Mouse (Mus musculus) limb, embryonic 11.5 days (tissue): Measurements from ENCODE around the gene Fgf4. TPM values are rescaled to one million over a fixed set of nuclear protein-coding genes. Genes with fewer than 3 reads are reported as not detected.
A peak's percentile ranks its signal among the peaks of the same experiment; 100 is the strongest.

Experiments
- ATAC-seq: fragments of 200-750 bp; cut with Nextera tagmentation; 2 replicates; pipeline ENCODE4 v1.8.0; 2017; ENCODE audit warnings: low read depth; ENCODE audit not compliant: insufficient number of reproducible peaks, low FRiP score, low TSS enrichment
- DNase-seq: peaks from one replicate; pipeline ENCODE4 v3.0.0-alpha.2; 2015; ENCODE audit warnings: low spot score
- H3K27ac ChIP-seq: fragments of 300-500 bp; sonication (generic); replicated peaks from 2 replicates; pipeline ENCODE4 v1.5.1; 2014; ENCODE audit warnings: low read depth, mild to moderate bottlenecking, low read length
- H3K27me3 ChIP-seq: fragments of 300-500 bp; sonication (generic); 2 replicates; pipeline ENCODE4 v1.6.1; 2014; ENCODE audit warnings: mild to moderate bottlenecking, low read length, mixed read lengths; ENCODE audit not compliant: control insufficient read depth, insufficient read depth
- H3K36me3 ChIP-seq: fragments of 300-500 bp; sonication (generic); 2 replicates; pipeline ENCODE4 v1.6.1; 2014; ENCODE audit warnings: mild to moderate bottlenecking, low read length, moderate library complexity, mixed read lengths; ENCODE audit not compliant: control insufficient read depth, insufficient read depth
- H3K4me1 ChIP-seq: fragments of 300-500 bp; sonication (generic); 2 replicates; pipeline ENCODE4 v1.6.1; 2014; ENCODE audit warnings: low read length, mixed read lengths; ENCODE audit not compliant: control insufficient read depth, insufficient read depth
- H3K4me2 ChIP-seq: fragments of 300-500 bp; sonication (generic); 2 replicates; pipeline ENCODE4 v1.6.1; 2014; ENCODE audit warnings: low read depth, mild to moderate bottlenecking, moderate library complexity; ENCODE audit not compliant: severe bottlenecking
- H3K4me3 ChIP-seq: fragments of 300-500 bp; sonication (generic); 2 replicates; pipeline ENCODE4 v1.5.1; 2014; ENCODE audit warnings: low read depth, low read length
- H3K9ac ChIP-seq: fragments of 300-500 bp; sonication (generic); 2 replicates; pipeline ENCODE4 v1.6.1; 2014; ENCODE audit warnings: mild to moderate bottlenecking, low read length
- H3K9me3 ChIP-seq: fragments of 300-500 bp; sonication (generic); 2 replicates; pipeline ENCODE4 v1.6.1; 2016; ENCODE audit warnings: low read length; ENCODE audit not compliant: control insufficient read depth
- WGBS: fragments of 180-500 bp; shearing (Covaris S2); extraction: QIAGEN DNeasy Blood & Tissue Kit; methylation state at CpG from one replicate; pipeline ENCODE4 v1.1.7; 2014; 5-methylcytosine and 5-hydroxymethylcytosine counted together
- polyA plus RNA-seq: library from polyadenylated mRNA; unstranded; fragments of >200 nt; fragmentation: Nextera tagmentation; extraction: Ambion mirVana; gene quantifications from 2 replicates; pipeline ENCODE4 v1.2.1, GENCODE M21; 2014

The Fgf4 gene
- polyA plus RNA-seq = 0.17 and 0.78 TPM in 2 replicates

DNA sequence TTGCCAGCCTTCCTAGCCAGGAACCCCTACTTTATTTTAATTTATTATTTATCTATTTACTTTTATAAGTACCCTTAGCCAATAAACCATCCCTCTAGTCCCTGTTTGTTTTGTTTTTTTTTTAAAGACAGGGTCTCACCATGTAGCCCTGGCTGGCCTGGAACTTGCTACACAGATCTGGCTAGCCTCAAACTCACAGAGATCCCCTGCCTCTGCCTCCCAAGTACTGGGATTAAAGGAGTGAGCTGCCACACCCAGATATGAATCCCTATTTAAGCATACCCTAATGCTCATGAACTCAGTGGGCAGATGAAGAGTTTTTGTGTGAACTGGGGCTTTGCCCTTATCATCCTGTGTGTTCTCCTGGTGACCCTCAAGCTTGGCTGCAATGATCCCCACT is at the start of gene Fgf4:
Gene Fgf4 (plus strand): TSS at position 301 of the 400 bp plus-strand sequence.
- H3K27ac ChIP-seq = no peak within 1 kb of the TSS
- ATAC-seq = no peak
- no peak within 1 kb of the TSS for H3K9ac ChIP-seq
- H3K4me2 ChIP-seq = no peak within 1 kb of the TSS
- no peaks in the 10 kb centered on the region for H3K36me3 ChIP-seq
- no peaks in the 10 kb centered on the region for H3K9me3 ChIP-seq
- DNase-seq = no peak
- no peak within 1 kb of the TSS for H3K4me3 ChIP-seq
- H3K27me3 ChIP-seq = peaks cover 9% of the 10 kb centered on the region
- no peaks in the 10 kb centered on the region for H3K4me1 ChIP-seq

GRCm38 (mm10) chr7:144798471-144798870 is 48.7 kb upstream of the Fgf4 start:
- Histone ChIP-seq H3K4me3 (no peak overlapping the region), H3K9me3 (no peaks in the 10 kb centered on the region), H3K9ac (no peak overlapping the region), H3K27ac (no peak overlapping the region), H3K27me3 (no peaks in the 10 kb centered on the region), H3K36me3 (no peaks in the 10 kb centered on the region), H3K4me2 (no peak overlapping the region), H3K4me1 (no peaks in the 10 kb centered on the region)
- DNase-seq (peak; percentile 58), ATAC-seq (no peak)
- WGBS = 43% methylated on average over 1 of the region's 1 CpGs

DNA sequence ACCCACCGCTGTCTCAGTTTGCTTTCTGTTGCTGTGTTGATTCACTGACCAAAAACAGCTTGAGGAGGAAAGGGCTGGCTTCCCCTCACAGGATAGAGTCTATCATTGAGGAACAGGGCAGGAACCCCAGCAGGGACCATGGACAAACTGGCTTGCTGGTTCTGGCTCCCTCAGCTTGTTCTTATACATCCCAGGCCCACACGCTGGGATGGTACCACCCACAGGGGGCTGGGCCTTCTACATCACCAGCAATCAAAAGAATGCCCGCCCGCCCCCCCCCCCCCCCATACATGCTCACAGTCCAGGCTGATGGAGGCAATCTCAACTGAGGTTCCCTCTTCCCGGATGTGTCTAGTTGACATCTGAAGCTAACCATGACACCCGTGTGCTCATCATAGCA is 40.1 kb upstream of the Fgf4 start:
- no peaks in the 10 kb centered on the region for H3K27me3 ChIP-seq
- H3K36me3 ChIP-seq = no peaks in the 10 kb centered on the region
- no peak overlapping the region for H3K9ac ChIP-seq
- no peaks in the 10 kb centered on the region for H3K9me3 ChIP-seq
- ATAC-seq (no peak), DNase-seq (no peak)
- H3K4me2 ChIP-seq = no peak overlapping the region
- 60% methylated on average over 6 of the region's 6 CpGs for WGBS
- H3K27ac ChIP-seq = no peak overlapping the region
- H3K4me3 ChIP-seq = no peak overlapping the region
- no peaks in the 10 kb centered on the region for H3K4me1 ChIP-seq

GRCm38 (mm10) chr7:144807976-144808577 is 39.1 kb upstream of the Fgf4 start:
- H3K4me2 ChIP-seq = no peak overlapping the region
- no peaks in the 10 kb centered on the region for H3K27me3 ChIP-seq
- H3K27ac ChIP-seq = no peak overlapping the region
- no peaks in the 10 kb centered on the region for H3K4me1 ChIP-seq
- H3K9me3 ChIP-seq = no peaks in the 10 kb centered on the region
- 70% methylated on average over 4 of the region's 4 CpGs for whole genome bisulfite sequencing
- no peak overlapping the region for H3K9ac ChIP-seq
- no peak for ATAC-seq
- no peak overlapping the region for H3K4me3 ChIP-seq
- no peaks in the 10 kb centered on the region for H3K36me3 ChIP-seq
- DNase-seq = no peak

DNA sequence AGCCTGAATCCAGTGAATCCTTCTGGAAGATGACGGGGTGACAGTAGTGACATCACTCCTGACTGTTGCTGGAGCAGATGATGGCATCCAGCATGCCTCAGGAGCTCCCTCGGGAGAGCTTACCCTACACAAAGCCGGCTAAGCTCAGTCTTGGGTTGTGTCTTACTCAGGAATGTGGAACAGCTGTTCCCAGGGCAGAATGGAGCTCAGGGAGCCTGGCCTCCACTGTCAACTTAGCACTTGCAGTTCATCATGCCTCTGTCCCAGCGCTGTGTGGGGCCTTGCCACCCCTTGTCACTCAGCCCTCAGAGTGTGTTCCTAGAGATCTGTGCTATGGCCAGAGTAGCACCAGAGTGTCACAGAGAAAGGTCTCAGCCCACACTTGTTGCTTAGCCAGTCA is 35.6 kb upstream of the Fgf4 start:
- ATAC-seq = peak; percentile 68; the same call in 1 of the 2 replicates
- Histone ChIP-seq H3K4me3 (no peak overlapping the region), H3K27ac (no peak overlapping the region), H3K9ac (no peak overlapping the region), H3K4me2 (no peak overlapping the region), H3K4me1 (no peaks in the 10 kb centered on the region), H3K9me3 (no peaks in the 10 kb centered on the region), H3K36me3 (no peaks in the 10 kb centered on the region), H3K27me3 (no peaks in the 10 kb centered on the region)
- WGBS = 36% methylated on average over 4 of the region's 4 CpGs
- DNase-seq = no peak

DNA sequence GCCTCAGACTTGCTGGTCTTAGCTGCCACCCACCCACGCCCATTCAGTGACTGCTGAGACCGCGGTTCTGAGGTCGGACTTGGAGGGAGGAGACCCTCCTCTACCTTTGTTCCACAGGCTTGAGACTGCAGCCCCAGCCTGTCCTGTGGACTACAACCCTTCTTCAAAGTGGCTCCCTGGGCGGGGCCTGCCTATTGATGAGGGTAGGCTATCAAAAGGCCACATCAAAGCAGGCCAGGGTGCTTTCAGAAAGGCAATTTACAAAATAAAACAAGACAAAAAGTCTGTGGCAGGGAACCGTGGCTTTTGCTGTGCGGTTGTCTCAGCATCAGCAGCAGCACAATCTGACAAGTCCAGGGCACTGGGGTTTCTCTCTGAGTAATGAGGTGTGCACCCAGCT is 25.3 kb upstream of the Fgf4 start:
- H3K36me3 ChIP-seq = no peaks in the 10 kb centered on the region
- WGBS = 46% methylated on average over 7 of the region's 7 CpGs
- no peaks in the 10 kb centered on the region; the same call in 1 of the 2 replicates for H3K9me3 ChIP-seq
- H3K4me1 ChIP-seq = no peaks in the 10 kb centered on the region
- H3K9ac ChIP-seq = no peak overlapping the region
- DNase-seq = no peak
- no peaks in the 10 kb centered on the region for H3K27me3 ChIP-seq
- H3K4me2 ChIP-seq = no peak overlapping the region
- H3K4me3 ChIP-seq = no peak overlapping the region
- no peak for ATAC-seq
- H3K27ac ChIP-seq = no peak overlapping the region

- 88% methylated on average over 2 of the region's 2 CpGs for WGBS
- DNase-seq (no peak), ATAC-seq (no peak)
- Histone ChIP-seq H3K36me3 (no peaks in the 10 kb centered on the region), H3K9ac (no peak overlapping the region), H3K4me2 (no peak overlapping the region), H3K4me1 (no peaks in the 10 kb centered on the region), H3K9me3 (no peaks in the 10 kb centered on the region), H3K27me3 (no peaks in the 10 kb centered on the region), H3K27ac (no peak overlapping the region), H3K4me3 (no peak overlapping the region)
Observed at GRCm38 (mm10) chr7:144823988-144824387, 23.2 kb upstream of the Fgf4 start.

DNA sequence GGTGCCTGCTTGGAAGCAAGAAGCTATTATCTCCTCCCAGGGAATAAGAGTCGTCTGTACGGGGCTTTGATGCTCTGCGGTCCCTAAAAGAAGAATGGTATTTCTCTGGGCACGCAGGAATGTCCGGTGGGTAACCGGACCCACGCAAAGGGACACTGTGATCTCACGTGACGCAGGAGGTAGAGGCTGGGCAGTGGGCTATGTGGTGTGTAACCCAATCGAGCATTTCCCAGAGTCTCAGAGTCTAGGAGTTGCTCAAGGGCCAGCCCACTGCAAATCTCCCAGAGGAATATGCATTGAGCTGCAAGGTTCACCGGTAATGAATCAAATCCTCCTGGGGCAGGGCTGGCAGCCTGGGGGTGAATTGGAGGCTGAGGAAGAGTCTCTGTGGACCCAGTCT is 18.8 kb upstream of the Fgf4 start:
- Histone ChIP-seq H3K27ac (no peak overlapping the region), H3K36me3 (no peaks in the 10 kb centered on the region), H3K9me3 (no peaks in the 10 kb centered on the region), H3K9ac (no peak overlapping the region), H3K4me1 (no peaks in the 10 kb centered on the region), H3K4me2 (no peak overlapping the region), H3K4me3 (no peak overlapping the region), H3K27me3 (no peaks in the 10 kb centered on the region)
- DNase-seq (no peak), ATAC-seq (no peak)
- 81% methylated on average over 11 of the region's 11 CpGs for WGBS

DNA sequence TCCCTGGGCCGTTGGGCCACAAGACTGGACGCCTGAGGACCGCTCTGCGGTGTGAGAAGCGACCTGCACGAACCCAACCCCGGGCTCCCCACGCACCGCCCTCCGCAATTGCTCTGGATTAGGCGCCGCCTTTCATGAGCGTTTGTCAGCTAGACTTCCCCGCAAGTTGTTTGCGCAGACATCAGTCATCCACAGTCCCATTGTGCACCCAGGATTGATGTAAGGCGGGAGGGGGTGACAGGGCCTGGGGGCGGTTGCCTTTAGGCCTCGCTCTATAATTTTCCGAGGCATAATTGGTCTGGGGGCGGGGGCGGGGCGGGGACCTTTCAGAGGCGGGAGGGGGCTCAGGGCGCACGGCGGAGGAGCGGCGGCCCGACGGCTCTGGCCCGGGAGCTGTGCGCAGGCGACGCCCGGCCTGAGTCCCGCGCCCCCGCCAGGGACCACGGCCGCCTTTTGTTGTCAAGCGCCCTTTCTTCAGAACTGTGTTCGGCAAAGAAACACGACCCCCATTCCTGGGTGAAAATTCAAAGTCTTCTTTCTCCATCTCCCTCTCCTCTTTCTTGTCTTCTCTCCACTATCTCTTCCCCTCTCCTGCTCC is 9.2 kb upstream of the Fgf4 start, which contains the start of gene Fgf3:
Gene Fgf3 (plus strand): TSS at position 193 of the 598 bp plus-strand sequence.
- no peak for ATAC-seq
- Histone ChIP-seq H3K4me2 (peak within 1 kb of the TSS; percentile 58), H3K36me3 (no peaks in the 10 kb centered on the region), H3K9me3 (no peaks in the 10 kb centered on the region), H3K4me3 (peak within 1 kb of the TSS; percentile 34), H3K27me3 (peaks cover 68% of the 10 kb centered on the region), H3K27ac (no peak within 1 kb of the TSS), H3K9ac (no peak within 1 kb of the TSS; the same call in 1 of the 2 replicates), H3K4me1 (peaks cover 11% of the 10 kb centered on the region)
- peak; percentile 45 for DNase-seq
- WGBS = 2% methylated on average over 41 of the region's 43 CpGs
